Mouse (Mus musculus) neural tube, embryonic 10.5 days (tissue): ENCODE measurements around the gene Dlx5.

Experiments used
- DNase-seq: peaks from one replicate; pipeline ENCODE4 v3.0.0-alpha.2; 2017; ENCODE audit warnings: low spot score; ENCODE audit errors: extremely low spot score

Gene Dlx5

GRCm38 (mm10) chr6:6860411-6861085, 21.3 kb downstream of the Dlx5 start:
- peak; percentile 75 for DNase-seq

- DNase-seq, result no peak
These were observed 21.9 kb downstream of the Dlx5 start for GRCm38 (mm10) chr6:6859950-6860410.

GRCm38 (mm10) chr6:6859111-6859949, 22.6 kb downstream of the Dlx5 start:
- peak; percentile 32 for DNase-seq

- DNase-seq, result peak; percentile 22
These were observed 23.3 kb downstream of the Dlx5 start for GRCm38 (mm10) chr6:6858571-6858970.

GRCm38 (mm10) chr6:6857766-6858165, 24.1 kb downstream of the Dlx5 start:
- DNase-seq, result peak; percentile 39

- DNase-seq, result no peak
These were observed 25.0 kb downstream of the Dlx5 start for GRCm38 (mm10) chr6:6856881-6857280.

- peak; percentile 59 for DNase-seq
These were observed 25.6 kb downstream of the Dlx5 start for GRCm38 (mm10) chr6:6856316-6856715.

GRCm38 (mm10) chr6:6855746-6856185, 26.1 kb downstream of the Dlx5 start:
- peak; percentile 40 for DNase-seq

GRCm38 (mm10) chr6:6854902-6855745, 26.8 kb downstream of the Dlx5 start:
- peak; percentile 49 for DNase-seq

- peak; percentile 36 for DNase-seq
These were observed 27.7 kb downstream of the Dlx5 start for GRCm38 (mm10) chr6:6854176-6854575.

GRCm38 (mm10) chr6:6852944-6853343, 28.9 kb downstream of the Dlx5 start:
- DNase-seq, result peak; percentile 20

GRCm38 (mm10) chr6:6851166-6851565, 30.7 kb downstream of the Dlx5 start:
- DNase-seq, result no peak

- DNase-seq, result peak; percentile 60
These were observed 31.4 kb downstream of the Dlx5 start for GRCm38 (mm10) chr6:6850324-6851060.

GRCm38 (mm10) chr6:6849744-6850143, 32.1 kb downstream of the Dlx5 start:
- no peak for DNase-seq

GRCm38 (mm10) chr6:6848541-6848940, 33.3 kb downstream of the Dlx5 start:
- no peak for DNase-seq

GRCm38 (mm10) chr6:6833301-6833700, 48.6 kb downstream of the Dlx5 start:
- DNase-seq, result no peak

- no peak for DNase-seq
These were observed 51.4 kb downstream of the Dlx5 start for GRCm38 (mm10) chr6:6830446-6830845.
